Mouse (Mus musculus) layer of hippocampus, adult 11-12 months (tissue): ENCODE data around the gene Olfr715b.
"Not testable (repeated sequence)": the region's sequence is repeated elsewhere in the genome, so short reads cannot be mapped to it uniquely, and the experiment has no call there.

Experiments used
- DNase-seq: peaks from one replicate; pipeline ENCODE4 v3.0.0; 2022; ENCODE audit warnings: low spot score

Olfr715b gene

DNA sequence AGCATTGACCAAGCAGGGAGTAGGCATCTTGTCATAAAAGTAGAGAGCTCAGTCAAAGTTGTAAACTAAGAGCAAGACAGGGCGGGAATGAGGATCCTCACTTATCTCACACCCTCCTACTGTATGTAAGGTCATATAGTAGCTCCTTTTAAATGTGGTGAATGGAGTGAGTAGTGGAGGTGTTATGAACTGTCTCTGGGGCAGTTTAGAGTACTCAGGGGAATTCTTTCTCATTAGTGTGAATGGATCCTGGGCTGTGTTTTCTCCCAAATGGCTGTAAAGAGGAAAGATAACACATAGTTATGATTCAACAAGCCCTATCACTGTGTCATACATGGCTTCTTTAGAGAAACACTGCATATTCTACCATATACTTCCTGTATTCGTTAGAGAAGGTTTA is at the start of gene Olfr715b:
Gene Olfr715b (minus strand): TSS at position 101 of the 400 bp plus-strand sequence.
- not testable (repeated sequence) for DNase-seq

DNA sequence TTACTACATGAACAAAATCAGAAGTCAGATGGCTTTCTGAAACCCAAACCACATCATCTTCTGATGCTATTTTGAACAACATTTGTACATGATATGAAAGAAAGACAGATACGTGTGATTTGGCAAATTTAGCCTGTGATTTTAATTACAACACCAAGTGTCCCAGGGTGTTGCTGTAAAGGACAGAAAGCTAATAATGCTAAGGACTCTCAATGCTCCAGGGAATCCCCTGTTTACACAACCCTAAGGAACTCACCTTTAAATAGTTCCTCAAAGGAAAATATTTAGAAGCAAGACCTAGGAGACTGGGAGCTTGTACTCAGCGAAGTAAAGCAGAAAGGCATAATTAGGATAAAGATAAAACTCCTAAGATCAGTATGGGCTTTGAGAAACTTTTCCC is 27.9 kb upstream of the Olfr715b start, which contains the start of gene Olfr716:
Gene Olfr716 (plus strand): TSS at position 301 of the 400 bp plus-strand sequence.
- DNase-seq: not testable (repeated sequence)

DNA sequence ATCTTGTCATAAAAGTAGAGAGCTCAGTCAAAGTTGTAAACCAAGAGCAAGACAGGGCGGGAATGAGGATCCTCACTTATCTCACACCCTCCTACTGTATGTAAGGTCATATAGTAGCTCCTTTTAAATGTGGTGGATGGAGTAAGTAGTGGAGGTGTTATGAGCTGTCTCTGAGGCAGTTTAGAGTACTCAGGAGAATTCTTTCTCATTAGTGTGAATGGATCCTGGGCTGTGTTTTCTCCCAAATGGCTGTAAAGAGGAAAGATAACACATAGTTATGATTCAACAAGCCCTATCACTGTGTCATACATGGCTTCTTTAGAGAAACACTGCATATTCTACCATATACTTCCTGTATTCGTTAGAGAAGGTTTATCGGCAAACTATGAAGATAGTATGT is 20.8 kb upstream of the Olfr715b start, which contains the start of gene Olfr715:
Gene Olfr715 (minus strand): TSS at position 101 of the 400 bp plus-strand sequence.
- DNase-seq: not testable (repeated sequence)

DNA sequence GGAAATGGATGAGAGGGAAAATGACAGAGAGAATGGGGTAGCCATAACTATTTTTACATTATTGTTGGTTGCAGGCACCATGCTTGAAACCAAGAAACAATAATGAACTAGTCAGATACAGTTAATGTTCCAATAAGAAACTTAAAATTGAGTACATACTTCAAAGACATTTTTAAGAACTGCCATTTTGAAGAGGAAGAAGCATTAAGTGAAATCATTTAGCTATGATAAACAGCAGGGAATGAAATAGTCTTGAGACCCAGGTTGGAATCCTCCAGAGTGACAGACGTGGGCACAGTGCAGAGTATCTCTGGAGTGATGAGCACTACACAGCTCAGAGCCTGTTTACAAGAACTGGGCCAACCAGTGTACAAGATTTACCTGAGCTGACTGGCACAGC is 17.2 kb downstream of the Olfr715b start, which contains the start of gene Olfr17:
Gene Olfr17 (plus strand): TSS at position 301 of the 400 bp plus-strand sequence.
- DNase-seq: no peak

GRCm38 (mm10) chr7:107070681-107071080 is 39.5 kb downstream of the Olfr715b start, which contains the start of gene Olfr714:
Gene Olfr714 (plus strand): TSS chr7:107070981.
- DNase-seq: no peak
